Mouse (Mus musculus) gastrocnemius, adult 8-10 months (tissue): ENCODE data around the gene Neo1. TPM values are rescaled to one million over a fixed set of nuclear protein-coding genes. Genes with fewer than 3 reads are reported as not detected.

ENCODE experiments used
- DNase-seq, 2 experiments: peaks; one replicate each; pipeline ENCODE4 v3.0.0; 2022; ENCODE audit warnings: low spot score in 2 of 2
- total RNA-seq, 4 experiments: library from RNA; stranded (reverse); gene quantifications; 2 replicates each; pipeline ENCODE4 v1.2.4; 2022

Gene Neo1
- total RNA-seq, 4 experiments from 2014 or later: 28.2 to 31.9 (median 30.9) TPM

DNA sequence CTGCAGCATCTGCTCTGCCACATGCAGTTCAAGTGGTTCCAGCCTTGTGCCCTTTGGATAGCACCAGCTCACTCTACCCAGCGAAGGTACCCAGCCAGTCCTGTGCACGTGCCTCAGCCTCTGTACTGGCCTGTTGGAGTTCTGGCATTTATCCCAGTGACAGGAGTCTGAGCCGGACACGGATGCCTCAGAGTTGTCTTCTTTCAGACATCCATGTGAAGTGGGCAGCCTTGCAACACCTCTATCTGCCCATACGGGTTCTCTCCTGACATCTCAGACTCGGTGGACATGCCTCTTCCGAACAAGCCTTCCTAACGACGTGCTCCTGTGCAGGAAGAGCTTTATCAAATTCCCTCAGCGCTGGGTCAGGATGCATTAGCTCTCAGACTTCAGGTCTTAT, 165.1 kb downstream of the Neo1 start:
- no peak for DNase-seq

DNA sequence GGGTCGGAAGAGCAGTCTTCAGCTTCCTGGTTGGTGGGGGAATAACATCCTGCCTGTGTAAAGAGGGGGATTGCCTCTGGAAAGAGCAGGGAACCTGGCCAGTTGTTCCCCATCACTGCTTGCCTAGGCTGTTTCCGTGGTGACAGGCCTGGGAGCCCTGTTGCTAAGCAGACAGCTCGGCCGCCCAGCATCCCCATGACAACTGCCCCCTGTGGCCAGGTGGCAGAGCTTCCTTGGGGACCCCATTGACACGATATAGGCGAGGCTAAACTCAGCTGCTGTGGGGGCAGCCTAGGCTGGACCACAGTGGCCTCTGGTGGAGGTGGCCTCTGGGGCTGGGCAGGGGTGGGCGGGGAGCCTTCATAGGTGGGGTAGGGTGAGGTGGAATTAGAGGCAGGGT, 172.4 kb downstream of the Neo1 start:
- no peak for DNase-seq

DNA sequence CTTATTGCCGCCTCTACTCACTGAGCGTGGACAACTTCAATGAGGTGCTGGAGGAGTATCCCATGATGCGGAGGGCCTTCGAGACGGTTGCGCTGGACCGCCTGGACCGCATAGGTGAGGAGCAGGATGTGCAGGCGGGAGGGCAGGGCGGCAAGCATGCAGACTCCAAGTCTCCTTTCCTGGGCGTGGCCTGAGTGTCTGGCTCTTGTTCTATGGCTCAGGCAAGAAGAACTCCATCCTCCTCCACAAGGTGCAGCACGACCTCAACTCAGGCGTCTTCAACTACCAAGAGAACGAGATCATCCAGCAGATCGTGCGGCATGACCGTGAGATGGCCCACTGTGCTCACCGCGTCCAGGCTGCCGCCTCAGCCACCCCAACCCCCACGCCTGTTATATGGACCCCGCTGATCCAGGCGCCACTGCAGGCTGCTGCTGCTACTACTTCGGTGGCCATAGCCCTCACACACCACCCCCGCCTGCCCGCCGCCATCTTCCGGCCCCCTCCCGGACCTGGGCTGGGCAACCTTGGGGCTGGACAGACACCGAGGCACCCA, 177.1 kb downstream of the Neo1 start:
- no peak for DNase-seq

DNA sequence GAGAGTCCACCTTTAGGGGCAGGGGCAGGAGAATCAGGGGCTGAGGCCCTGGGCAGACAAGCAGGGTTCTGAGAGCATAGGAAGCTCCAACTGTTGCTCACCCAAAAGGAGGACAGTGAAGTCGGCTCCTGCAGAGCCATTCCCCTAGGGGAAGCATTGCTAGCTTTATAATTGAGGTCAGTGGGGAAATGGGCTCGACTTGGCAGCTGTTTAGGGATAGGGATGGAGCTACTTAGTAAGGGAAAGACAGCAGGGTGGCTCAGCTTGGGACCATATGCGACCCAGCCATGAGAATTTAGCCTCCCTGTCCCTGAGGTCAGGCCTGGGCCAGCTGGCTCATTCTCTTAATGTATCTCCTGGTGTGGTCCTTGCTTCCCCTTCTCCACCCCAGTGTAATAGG, 181.3 kb downstream of the Neo1 start:
- no peak for DNase-seq

DNA sequence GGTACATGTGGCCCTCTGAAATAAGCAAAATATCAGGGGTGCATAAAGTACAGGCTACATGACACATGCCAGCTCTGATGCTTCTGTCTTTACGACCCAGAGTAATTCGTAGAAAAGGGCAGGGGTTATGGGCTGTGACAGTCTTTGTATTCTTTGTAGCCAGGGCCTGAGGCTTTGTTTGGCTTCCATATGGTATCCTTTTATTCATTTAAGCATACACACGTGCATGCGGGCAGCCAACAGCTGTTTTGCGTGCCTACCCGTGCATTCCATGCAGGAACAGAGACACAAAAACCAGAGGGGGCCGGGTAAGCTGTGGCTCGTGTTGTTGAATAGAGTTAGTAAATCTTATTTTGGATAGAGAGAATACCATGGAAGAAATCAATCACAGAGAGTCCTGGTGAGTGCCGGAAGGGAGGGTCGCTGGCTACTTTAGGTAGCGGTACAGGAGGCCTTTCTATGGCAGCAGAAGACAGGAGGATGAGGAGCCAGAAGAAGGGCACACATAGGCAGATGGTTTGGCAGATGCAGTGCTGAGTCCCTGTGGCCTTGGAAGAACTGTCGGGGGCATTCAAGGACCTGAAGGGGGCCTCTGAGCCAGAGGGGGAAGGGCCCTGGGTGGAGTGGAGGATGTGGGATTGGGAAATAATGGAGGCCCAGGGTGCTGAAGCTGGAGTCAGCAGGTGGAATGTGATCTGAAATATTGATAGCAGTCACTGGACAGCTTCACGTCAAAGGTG, 186.5 kb downstream of the Neo1 start:
- DNase-seq: no peak

DNA sequence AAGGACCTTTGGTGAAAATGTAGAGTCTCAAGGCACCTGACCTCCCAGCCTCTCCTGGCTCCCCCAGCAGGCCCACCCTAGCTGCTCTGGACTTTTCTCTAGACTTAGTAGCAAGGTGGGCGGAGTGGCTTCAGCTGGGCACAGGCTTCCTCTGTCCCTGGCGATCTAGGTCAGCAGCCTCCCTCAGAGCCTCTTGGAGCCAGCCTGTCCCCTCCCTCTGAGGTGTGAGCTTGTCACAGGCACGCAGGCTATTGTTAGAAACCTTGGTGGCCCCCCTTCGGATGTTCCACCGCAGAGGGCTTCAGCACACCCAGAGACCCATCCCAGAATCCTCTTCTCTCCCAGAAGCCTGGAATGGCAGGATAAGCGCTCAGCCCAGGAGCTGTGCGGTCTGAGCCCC, 188.6 kb downstream of the Neo1 start:
- DNase-seq: no peak

DNA sequence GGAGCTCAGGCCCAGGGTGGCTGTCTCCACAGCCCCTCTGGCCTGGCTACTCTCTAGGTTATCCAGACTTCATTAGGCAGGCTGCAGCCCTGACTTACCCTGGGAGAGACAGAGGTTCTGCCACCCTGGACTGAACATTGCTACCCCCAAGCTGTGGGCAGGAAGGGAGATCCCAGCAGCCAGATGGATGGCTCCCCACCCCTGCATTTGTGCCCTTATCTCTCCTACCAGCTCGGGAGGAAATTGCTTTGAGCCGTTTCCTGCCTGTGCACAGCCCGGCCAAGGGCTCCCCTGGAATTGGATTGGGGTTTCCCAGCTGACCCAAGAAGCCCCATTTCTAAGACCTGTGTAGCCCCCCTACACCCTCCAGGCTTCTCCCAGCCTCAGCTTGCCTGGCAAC, 189.2 kb downstream of the Neo1 start:
- DNase-seq: no peak

DNA sequence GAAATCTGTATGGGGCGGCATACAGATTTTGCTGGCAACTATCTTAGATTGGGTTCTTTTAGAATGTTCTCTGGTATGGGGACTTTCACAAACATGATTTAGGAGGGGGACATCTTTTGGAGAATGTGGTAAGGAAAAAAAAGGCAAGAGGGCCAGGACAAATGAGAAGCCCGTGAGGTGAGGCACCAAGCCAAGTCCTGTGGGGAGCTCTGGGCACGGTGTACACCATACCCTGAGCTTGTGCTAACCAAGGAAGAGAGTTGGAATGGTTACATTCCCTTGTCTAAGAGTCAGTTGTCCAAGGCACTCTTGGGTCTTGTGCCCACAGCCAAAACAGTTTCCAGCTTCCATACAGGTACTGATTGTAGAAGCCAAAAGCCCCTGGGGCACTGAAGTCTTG, 191.6 kb downstream of the Neo1 start:
- no peak for DNase-seq

DNA sequence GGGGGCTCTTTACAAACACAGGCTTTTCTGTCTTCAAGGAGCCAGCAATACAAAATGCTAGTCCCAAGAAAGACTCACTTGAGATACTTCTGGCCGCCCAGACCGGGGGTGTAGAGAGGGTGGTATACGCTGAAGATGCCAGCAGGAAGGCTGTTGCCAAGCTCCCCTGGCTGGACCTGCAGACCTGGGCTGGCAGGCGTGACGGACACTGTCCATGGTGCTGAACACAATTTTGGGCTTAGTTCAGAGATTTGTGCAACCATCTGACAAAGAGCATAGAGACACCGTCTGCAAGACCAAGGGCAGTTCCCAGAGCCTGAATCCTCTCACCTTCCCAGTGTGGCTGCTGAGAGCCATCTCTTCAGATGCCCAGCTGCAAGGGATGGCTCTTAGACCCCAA, 194.6 kb downstream of the Neo1 start:
- DNase-seq: no peak

DNA sequence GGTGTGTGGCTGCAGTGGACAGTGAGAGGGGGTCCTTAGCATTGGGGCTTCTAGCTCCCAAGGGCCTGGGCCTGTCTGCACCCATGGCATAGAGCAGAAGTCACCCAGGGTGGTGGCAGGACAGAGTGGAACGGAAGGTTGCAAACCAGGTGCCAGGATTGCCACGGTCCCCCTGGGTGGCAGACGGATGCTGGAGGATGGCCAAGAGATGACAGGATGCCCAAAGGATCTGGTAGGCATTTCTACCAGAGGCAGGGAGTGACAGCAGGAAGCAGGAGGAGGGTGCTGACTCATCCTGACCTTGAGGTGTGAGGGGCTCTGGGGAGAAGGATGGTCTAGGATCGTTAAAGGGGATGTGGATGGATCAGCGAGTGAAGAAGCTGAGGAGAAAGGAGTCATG, 197.7 kb downstream of the Neo1 start:
- no peak for DNase-seq

DNA sequence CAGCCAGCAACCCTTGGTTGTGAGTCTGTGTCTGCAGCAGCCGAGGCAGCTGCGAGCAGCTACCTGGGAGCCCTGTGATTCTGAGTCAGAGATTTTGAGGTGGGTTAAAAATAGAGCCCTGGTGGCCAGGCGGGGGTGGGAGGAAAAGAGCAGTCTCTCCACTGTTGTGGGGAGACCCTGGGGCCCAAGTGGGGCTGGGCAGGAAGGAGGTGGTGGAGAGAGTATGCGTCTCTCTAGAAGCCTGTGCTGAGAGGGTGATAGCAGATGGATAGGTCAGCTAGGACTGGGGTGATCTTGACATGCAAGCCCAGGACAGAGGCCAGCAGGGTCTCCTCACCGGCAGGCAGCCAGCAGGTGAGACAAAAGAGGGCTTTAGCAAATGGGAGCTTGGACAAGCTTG, 199.1 kb downstream of the Neo1 start:
- DNase-seq: no peak

DNA sequence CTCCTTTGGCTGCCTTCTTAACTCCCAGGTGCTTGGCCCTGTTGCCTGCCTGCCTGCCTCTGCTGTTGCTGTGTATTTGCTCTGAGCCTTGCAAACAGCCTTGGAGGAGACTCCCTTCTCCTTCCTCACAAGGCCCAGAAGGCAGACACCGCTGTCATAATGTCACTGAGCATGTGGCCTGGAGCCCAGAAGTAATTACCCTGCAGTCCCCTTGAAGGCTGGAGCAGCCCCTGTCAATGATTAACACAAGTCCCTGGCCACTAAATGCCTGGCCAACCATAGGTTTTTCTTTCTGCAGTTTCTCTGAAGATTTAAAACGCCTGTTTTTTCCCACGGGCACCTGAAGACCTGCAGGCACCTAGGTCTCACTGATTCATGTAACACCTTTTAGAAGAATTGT, 203.3 kb downstream of the Neo1 start:
- DNase-seq: no peak

DNA sequence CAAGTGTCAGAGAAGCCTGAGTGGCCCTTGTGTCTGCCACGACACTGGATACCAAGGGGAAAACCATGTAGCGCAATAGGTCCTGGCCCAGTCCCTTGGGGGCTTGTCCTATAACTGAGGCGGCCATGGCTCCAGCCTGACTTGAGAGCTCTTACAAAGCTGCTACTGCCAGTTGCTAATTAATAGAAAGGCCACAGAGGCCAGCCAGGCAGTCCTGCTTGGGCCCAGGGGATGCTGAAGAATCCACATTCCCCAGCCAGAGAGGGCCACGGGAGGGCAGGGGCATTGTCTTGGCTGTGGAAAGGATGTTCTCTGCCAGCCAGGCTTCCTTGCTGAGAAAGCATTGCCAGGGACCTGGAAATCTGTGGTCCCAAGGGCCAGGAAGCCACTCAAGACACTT, 206.6 kb downstream of the Neo1 start:
- no peak for DNase-seq

Other genes starting within 250 kb of the Neo1 start
- 1 to 10 TPM; 2.4 to 6.5 (median 4.1) TPM for gene Hcn4, start 213.0 kb downstream of the Neo1 start, total RNA-seq